Mouse (Mus musculus) olfactory bulb, adult 2 months (tissue): ENCODE measurements around the gene Gucy2e.

Source experiments
- CTCF ChIP-seq: fragments of 200-500 bp; IDR thresholded peaks from 2 replicates; pipeline ENCODE4 v1.5.1; 2012; ENCODE audit warnings: low read depth, mild to moderate bottlenecking, low read length, moderate library complexity; ENCODE audit not compliant: insufficient read depth
- POLR2A ChIP-seq: fragments of 200-500 bp; IDR thresholded peaks from 2 replicates; pipeline ENCODE4 v1.6.1; 2012; ENCODE audit warnings: mild to moderate bottlenecking, low read depth, low read length, moderate library complexity; ENCODE audit not compliant: insufficient read depth

DNA sequence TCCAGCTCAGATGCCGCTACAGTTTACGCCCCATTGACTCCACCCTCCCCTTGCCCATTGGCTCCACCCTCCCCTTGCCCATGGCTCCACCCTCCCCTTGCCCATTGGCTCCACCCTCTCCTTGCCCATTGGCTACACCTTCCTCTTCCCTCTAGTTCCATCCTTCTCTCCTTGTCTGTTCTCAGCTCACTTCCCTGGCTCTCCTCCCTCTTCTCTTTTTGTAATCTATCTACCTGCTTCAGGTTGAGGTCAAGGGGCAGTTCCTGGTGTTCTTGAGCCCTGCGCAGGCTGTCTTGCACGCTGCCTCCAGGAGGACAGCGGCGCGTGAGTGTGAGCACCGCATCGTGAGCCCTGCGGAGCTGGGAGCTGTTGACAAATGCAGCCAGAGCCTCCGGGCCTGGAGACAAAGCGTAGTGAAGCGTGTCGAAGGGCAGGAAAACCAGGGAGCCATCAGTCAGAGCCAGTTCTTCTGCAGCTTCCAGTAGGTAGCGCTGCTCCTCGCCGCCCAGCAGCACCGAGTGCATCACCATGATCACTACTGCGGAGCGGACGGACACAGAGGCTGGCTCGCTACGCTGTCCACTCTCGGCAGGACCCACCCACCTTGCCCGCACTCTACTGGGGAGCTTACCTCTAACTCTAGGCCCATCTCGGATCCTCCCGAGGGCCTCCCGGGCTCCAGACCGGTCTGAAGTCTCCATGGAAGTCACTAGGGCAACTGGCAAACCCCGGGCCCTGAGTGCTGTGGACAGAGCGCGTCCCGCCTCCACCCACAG, 1.4 kb downstream of the Gucy2e start:
- TF ChIP-seq CTCF (no peak), POLR2A (no peak)
